Mouse (Mus musculus): ENCODE results near the gene Fam13a. TPM values are rescaled to one million over a fixed set of nuclear protein-coding genes. Genes with fewer than 3 reads are reported as not detected.

Fam13a gene
- polyA plus RNA-seq, 1 experiment from 2014 or later, result 10.4 TPM

- Histone ChIP-seq H3K36me3 (ENCODE audit: control insufficient read depth, insufficient read depth) (no peaks in the 10 kb centered on the region), H3K4me2 (ENCODE audit: low read length) (no peak overlapping the region), H3K27ac (ENCODE audit: low read length) (no peak overlapping the region), H3K9me3 (ENCODE audit: control insufficient read depth, low read length) (no peaks in the 10 kb centered on the region), H3K4me3 (replicated peaks; ENCODE audit: low read length) (no peak overlapping the region), H3K27me3 (replicated peaks; ENCODE audit: control insufficient read depth, insufficient read depth, low read length) (no peaks in the 10 kb centered on the region), H3K4me1 (replicated peaks; ENCODE audit: control insufficient read depth, insufficient read depth, low read length) (no peaks in the 10 kb centered on the region), H3K9ac (replicated peaks; ENCODE audit: low read depth, low read length) (no peak overlapping the region)
- no peak for ATAC-seq
- WGBS, result 64% methylated on average over 2 of the region's 2 CpGs
These were observed 9.6 kb downstream of the Fam13a start for GRCm38 (mm10) chr6:59014760-59015159.

GRCm38 (mm10) chr6:59014088-59014759, 10.1 kb downstream of the Fam13a start:
- ATAC-seq, result no peak
- no peak overlapping the region for H3K4me3 ChIP-seq (replicated peaks; ENCODE audit: low read length)
- no peak overlapping the region for H3K9ac ChIP-seq (replicated peaks; ENCODE audit: low read depth, low read length)
- no peak overlapping the region for H3K4me2 ChIP-seq (ENCODE audit: low read length)
- H3K36me3 ChIP-seq (ENCODE audit: control insufficient read depth, insufficient read depth), result no peaks in the 10 kb centered on the region
- H3K4me1 ChIP-seq (replicated peaks; ENCODE audit: control insufficient read depth, insufficient read depth, low read length), result no peaks in the 10 kb centered on the region
- no peaks in the 10 kb centered on the region for H3K9me3 ChIP-seq (ENCODE audit: control insufficient read depth, low read length)
- no peaks in the 10 kb centered on the region for H3K27me3 ChIP-seq (replicated peaks; ENCODE audit: control insufficient read depth, insufficient read depth, low read length)
- H3K27ac ChIP-seq (ENCODE audit: low read length), result no peak overlapping the region
- 67% methylated on average over 8 of the region's 8 CpGs for WGBS

GRCm38 (mm10) chr6:59010792-59011191, 13.6 kb downstream of the Fam13a start:
- WGBS, result 91% methylated on average over 3 of the region's 3 CpGs
- no peak overlapping the region for H3K4me2 ChIP-seq (ENCODE audit: low read length)
- H3K9me3 ChIP-seq (ENCODE audit: control insufficient read depth, low read length), result no peaks in the 10 kb centered on the region
- no peaks in the 10 kb centered on the region for H3K36me3 ChIP-seq (ENCODE audit: control insufficient read depth, insufficient read depth)
- H3K9ac ChIP-seq (replicated peaks; ENCODE audit: low read depth, low read length), result no peak overlapping the region
- no peak overlapping the region for H3K4me3 ChIP-seq (replicated peaks; ENCODE audit: low read length)
- H3K27me3 ChIP-seq (replicated peaks; ENCODE audit: control insufficient read depth, insufficient read depth, low read length), result no peaks in the 10 kb centered on the region
- H3K27ac ChIP-seq (ENCODE audit: low read length), result no peak overlapping the region
- no peaks in the 10 kb centered on the region for H3K4me1 ChIP-seq (replicated peaks; ENCODE audit: control insufficient read depth, insufficient read depth, low read length)
- no peak for ATAC-seq

GRCm38 (mm10) chr6:59004630-59005029, 19.7 kb downstream of the Fam13a start:
- Histone ChIP-seq H3K9ac (replicated peaks; ENCODE audit: low read depth, low read length) (no peak overlapping the region), H3K27ac (ENCODE audit: low read length) (no peak overlapping the region), H3K9me3 (ENCODE audit: control insufficient read depth, low read length) (no peaks in the 10 kb centered on the region), H3K27me3 (replicated peaks; ENCODE audit: control insufficient read depth, insufficient read depth, low read length) (no peaks in the 10 kb centered on the region), H3K4me3 (replicated peaks; ENCODE audit: low read length) (no peak overlapping the region), H3K4me2 (ENCODE audit: low read length) (no peak overlapping the region), H3K36me3 (ENCODE audit: control insufficient read depth, insufficient read depth) (no peaks in the 10 kb centered on the region), H3K4me1 (replicated peaks; ENCODE audit: control insufficient read depth, insufficient read depth, low read length) (no peaks in the 10 kb centered on the region)
- no peak for ATAC-seq
- WGBS, result 97% methylated on average over 5 of the region's 5 CpGs

GRCm38 (mm10) chr6:58999044-58999453, 25.3 kb downstream of the Fam13a start:
- H3K9ac ChIP-seq (replicated peaks; ENCODE audit: low read depth, low read length), result no peak overlapping the region
- H3K4me3 ChIP-seq (replicated peaks; ENCODE audit: low read length), result no peak overlapping the region
- no peak overlapping the region for H3K4me2 ChIP-seq (ENCODE audit: low read length)
- H3K27me3 ChIP-seq (replicated peaks; ENCODE audit: control insufficient read depth, insufficient read depth, low read length), result no peaks in the 10 kb centered on the region
- no peaks in the 10 kb centered on the region for H3K36me3 ChIP-seq (ENCODE audit: control insufficient read depth, insufficient read depth)
- no peaks in the 10 kb centered on the region for H3K9me3 ChIP-seq (ENCODE audit: control insufficient read depth, low read length)
- ATAC-seq, result 0 out of 2 replicates have a peak, but pooled peaks have one; percentile 15
- H3K27ac ChIP-seq (ENCODE audit: low read length), result no peak overlapping the region
- H3K4me1 ChIP-seq (replicated peaks; ENCODE audit: control insufficient read depth, insufficient read depth, low read length), result peaks cover 3% of the 10 kb centered on the region; the same call in 1 of the 2 replicates
- 19% methylated on average over 4 of the region's 4 CpGs for WGBS

GRCm38 (mm10) chr6:58998528-58998927, 25.8 kb downstream of the Fam13a start:
- no peaks in the 10 kb centered on the region for H3K27me3 ChIP-seq (replicated peaks; ENCODE audit: control insufficient read depth, insufficient read depth, low read length)
- H3K27ac ChIP-seq (ENCODE audit: low read length), result no peak overlapping the region
- peaks cover 3% of the 10 kb centered on the region; the same call in 1 of the 2 replicates for H3K4me1 ChIP-seq (replicated peaks; ENCODE audit: control insufficient read depth, insufficient read depth, low read length)
- no peaks in the 10 kb centered on the region for H3K36me3 ChIP-seq (ENCODE audit: control insufficient read depth, insufficient read depth)
- H3K9me3 ChIP-seq (ENCODE audit: control insufficient read depth, low read length), result no peaks in the 10 kb centered on the region
- no peak overlapping the region for H3K4me3 ChIP-seq (replicated peaks; ENCODE audit: low read length)
- 64% methylated on average over 4 of the region's 4 CpGs for WGBS
- no peak overlapping the region for H3K4me2 ChIP-seq (ENCODE audit: low read length)
- no peak for ATAC-seq
- no peak overlapping the region for H3K9ac ChIP-seq (replicated peaks; ENCODE audit: low read depth, low read length)

- no peak for ATAC-seq
- Histone ChIP-seq H3K27me3 (replicated peaks; ENCODE audit: control insufficient read depth, insufficient read depth, low read length) (no peaks in the 10 kb centered on the region), H3K9me3 (ENCODE audit: control insufficient read depth, low read length) (no peaks in the 10 kb centered on the region), H3K4me1 (replicated peaks; ENCODE audit: control insufficient read depth, insufficient read depth, low read length) (no peaks in the 10 kb centered on the region), H3K36me3 (ENCODE audit: control insufficient read depth, insufficient read depth) (no peaks in the 10 kb centered on the region), H3K9ac (replicated peaks; ENCODE audit: low read depth, low read length) (no peak overlapping the region), H3K4me3 (replicated peaks; ENCODE audit: low read length) (no peak overlapping the region), H3K27ac (ENCODE audit: low read length) (no peak overlapping the region), H3K4me2 (ENCODE audit: low read length) (no peak overlapping the region)
- WGBS, result 75% methylated on average over 3 of the region's 3 CpGs
These were observed 35.2 kb downstream of the Fam13a start for GRCm38 (mm10) chr6:58989149-58989548.

- Histone ChIP-seq H3K9ac (replicated peaks; ENCODE audit: low read depth, low read length) (no peak overlapping the region), H3K4me3 (replicated peaks; ENCODE audit: low read length) (no peak overlapping the region), H3K9me3 (ENCODE audit: control insufficient read depth, low read length) (no peaks in the 10 kb centered on the region), H3K36me3 (ENCODE audit: control insufficient read depth, insufficient read depth) (no peaks in the 10 kb centered on the region), H3K4me1 (replicated peaks; ENCODE audit: control insufficient read depth, insufficient read depth, low read length) (no peaks in the 10 kb centered on the region), H3K27me3 (replicated peaks; ENCODE audit: control insufficient read depth, insufficient read depth, low read length) (no peaks in the 10 kb centered on the region), H3K27ac (ENCODE audit: low read length) (no peak overlapping the region), H3K4me2 (ENCODE audit: low read length) (no peak overlapping the region)
- WGBS, result 83% methylated on average over 2 of the region's 2 CpGs
- no peak for ATAC-seq
These were observed 35.6 kb downstream of the Fam13a start for GRCm38 (mm10) chr6:58988706-58989105.

- no peaks in the 10 kb centered on the region for H3K27me3 ChIP-seq (replicated peaks; ENCODE audit: control insufficient read depth, insufficient read depth, low read length)
- ATAC-seq, result no peak
- no peak overlapping the region for H3K4me2 ChIP-seq (ENCODE audit: low read length)
- H3K9me3 ChIP-seq (ENCODE audit: control insufficient read depth, low read length), result no peaks in the 10 kb centered on the region
- WGBS, result 90% methylated on average over 5 of the region's 5 CpGs
- H3K4me1 ChIP-seq (replicated peaks; ENCODE audit: control insufficient read depth, insufficient read depth, low read length), result no peaks in the 10 kb centered on the region
- no peaks in the 10 kb centered on the region for H3K36me3 ChIP-seq (ENCODE audit: control insufficient read depth, insufficient read depth)
- H3K9ac ChIP-seq (replicated peaks; ENCODE audit: low read depth, low read length), result no peak overlapping the region
- H3K27ac ChIP-seq (ENCODE audit: low read length), result no peak overlapping the region
- no peak overlapping the region for H3K4me3 ChIP-seq (replicated peaks; ENCODE audit: low read length)
These were observed 37.2 kb downstream of the Fam13a start for GRCm38 (mm10) chr6:58987166-58987565.

GRCm38 (mm10) chr6:58985186-58985585, 39.2 kb downstream of the Fam13a start:
- H3K27ac ChIP-seq (ENCODE audit: low read length), result no peak overlapping the region
- ATAC-seq, result peak; percentile 58; the same call in 1 of the 2 replicates
- WGBS, result 72% methylated on average over 8 of the region's 8 CpGs

More at GRCm38 (mm10) chr6:58985186-58985585, 39.2 kb downstream of the Fam13a start:
- no peak overlapping the region for H3K4me3 ChIP-seq (replicated peaks; ENCODE audit: low read length)
- no peaks in the 10 kb centered on the region for H3K36me3 ChIP-seq (ENCODE audit: control insufficient read depth, insufficient read depth)
- H3K9ac ChIP-seq (replicated peaks; ENCODE audit: low read depth, low read length), result no peak overlapping the region
- H3K9me3 ChIP-seq (ENCODE audit: control insufficient read depth, low read length), result no peaks in the 10 kb centered on the region
- H3K27me3 ChIP-seq (replicated peaks; ENCODE audit: control insufficient read depth, insufficient read depth, low read length), result no peaks in the 10 kb centered on the region
- H3K4me1 ChIP-seq (replicated peaks; ENCODE audit: control insufficient read depth, insufficient read depth, low read length), result no peaks in the 10 kb centered on the region
- H3K4me2 ChIP-seq (ENCODE audit: low read length), result no peak overlapping the region

Measured in forebrain, embryonic 16.5 days (tissue).